Mouse (Mus musculus) right cerebral cortex, postnatal 10 days (tissue): ENCODE results near the gene Kansl2.
A peak's percentile ranks its signal among the peaks of the same experiment; 100 is the strongest.

Experiments used
- DNase-seq, 2 experiments: peaks; one replicate each; pipeline ENCODE4 v3.0.0; 2021; ENCODE audit warnings: low spot score in 2 of 2

Kansl2 gene

DNA sequence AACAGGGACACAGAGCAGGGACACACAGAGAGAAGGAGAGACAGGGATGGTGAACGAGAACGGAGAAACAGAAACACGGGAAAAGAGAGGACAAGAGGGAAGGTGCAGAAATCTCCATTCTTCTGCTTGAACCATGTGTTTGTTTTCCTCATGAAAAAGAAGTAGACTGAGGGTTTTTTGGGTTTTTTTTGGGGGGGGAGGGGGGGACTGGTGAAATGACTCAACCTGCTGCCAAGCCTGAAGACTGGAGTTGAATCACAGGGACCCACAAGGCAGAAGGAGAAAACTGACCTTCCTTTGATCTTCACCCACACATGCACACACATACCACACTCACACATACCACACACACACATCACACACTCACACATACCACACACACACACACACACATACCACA, 30.7 kb downstream of the Kansl2 start:
- no peak for DNase-seq

DNA sequence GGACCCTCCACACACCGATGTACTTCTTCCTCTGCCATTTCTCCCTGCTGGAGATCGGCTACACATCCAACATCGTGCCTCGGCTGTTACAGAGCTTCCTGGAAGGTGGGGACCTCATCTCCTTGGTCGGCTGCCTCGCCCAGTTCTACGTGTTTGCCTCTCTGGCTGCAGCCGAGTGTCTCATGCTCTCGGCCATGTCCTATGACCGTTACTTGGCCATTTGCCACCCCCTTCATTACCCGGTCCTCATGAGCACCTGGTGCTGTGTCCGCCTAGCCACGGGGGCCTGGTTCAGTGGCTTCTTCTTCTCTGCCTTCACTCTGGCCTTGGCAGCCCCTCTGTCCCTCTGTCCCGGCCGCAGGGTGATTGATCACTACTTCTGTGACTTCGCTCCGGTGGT, 36.4 kb downstream of the Kansl2 start:
- no peak for DNase-seq

DNA sequence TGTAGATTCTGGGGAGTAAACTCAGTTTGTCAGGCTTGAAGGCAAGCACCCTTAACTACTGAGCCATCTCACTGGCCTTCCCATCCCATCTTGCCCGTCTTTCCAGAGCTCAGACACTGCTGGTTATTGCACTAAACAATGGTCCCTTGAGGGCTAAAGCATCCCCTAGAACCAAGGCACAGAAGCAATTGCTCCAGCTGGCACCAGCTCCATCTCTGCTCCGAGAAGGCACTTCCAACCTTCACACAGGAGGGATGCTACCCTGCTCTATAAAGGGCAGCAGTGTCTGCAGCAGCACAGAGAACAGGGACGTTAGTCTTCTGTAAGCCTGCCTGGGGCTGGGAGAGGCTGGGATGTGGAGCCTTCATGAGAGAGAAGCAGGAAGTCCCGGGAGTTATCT, 42.0 kb downstream of the Kansl2 start, which contains the start of gene Olfr279:
Olfr279 (plus strand) TSS at position 301 of the 400 bp plus-strand sequence.
- no peak for DNase-seq

DNA sequence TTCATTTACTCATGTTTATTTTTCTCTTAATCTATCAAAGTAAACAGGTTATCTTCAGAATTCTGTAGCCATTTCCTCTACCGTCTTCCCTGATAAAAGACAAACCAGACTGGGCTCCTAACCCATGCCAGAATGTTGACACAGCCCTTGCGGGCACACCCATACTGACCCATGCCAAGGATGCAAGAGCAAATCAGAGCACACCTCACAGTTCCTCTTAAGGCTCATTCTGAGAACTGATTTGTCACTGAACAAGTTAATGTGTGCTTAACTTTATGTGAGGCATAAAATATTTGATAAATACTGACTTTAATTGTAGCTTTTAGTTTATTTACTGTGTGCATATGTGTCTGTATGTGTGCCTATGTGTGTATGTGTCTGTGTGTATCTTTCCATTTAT, 42.7 kb downstream of the Kansl2 start:
- DNase-seq: no peak

DNA sequence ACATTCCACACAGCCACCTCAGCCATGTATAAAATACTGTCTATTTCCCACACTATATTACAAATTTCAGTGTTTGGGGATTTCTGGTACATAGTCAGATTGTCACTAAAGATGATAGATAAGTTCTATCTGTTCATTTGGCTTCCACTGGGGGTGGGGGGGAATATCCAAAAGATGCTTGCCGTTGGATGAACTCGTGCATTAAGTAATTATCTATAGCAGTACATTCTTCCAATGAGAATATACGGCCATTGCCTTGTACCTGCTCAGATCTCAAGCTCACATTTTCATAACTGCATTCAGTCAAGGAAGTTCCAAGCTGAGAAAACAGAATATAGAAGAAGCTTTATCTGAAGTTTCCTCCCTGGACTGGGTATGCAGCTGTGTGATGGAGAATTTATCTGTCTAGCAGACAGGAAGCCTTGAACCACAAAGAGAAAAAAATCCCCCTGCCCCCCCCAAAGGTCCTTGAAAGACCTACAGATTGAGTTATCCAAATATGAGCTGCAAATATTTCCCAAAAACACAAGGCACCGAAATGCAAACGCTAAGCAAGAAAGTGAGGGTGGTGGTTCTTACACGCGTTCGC, 47.5 kb downstream of the Kansl2 start:
- DNase-seq: no peak

DNA sequence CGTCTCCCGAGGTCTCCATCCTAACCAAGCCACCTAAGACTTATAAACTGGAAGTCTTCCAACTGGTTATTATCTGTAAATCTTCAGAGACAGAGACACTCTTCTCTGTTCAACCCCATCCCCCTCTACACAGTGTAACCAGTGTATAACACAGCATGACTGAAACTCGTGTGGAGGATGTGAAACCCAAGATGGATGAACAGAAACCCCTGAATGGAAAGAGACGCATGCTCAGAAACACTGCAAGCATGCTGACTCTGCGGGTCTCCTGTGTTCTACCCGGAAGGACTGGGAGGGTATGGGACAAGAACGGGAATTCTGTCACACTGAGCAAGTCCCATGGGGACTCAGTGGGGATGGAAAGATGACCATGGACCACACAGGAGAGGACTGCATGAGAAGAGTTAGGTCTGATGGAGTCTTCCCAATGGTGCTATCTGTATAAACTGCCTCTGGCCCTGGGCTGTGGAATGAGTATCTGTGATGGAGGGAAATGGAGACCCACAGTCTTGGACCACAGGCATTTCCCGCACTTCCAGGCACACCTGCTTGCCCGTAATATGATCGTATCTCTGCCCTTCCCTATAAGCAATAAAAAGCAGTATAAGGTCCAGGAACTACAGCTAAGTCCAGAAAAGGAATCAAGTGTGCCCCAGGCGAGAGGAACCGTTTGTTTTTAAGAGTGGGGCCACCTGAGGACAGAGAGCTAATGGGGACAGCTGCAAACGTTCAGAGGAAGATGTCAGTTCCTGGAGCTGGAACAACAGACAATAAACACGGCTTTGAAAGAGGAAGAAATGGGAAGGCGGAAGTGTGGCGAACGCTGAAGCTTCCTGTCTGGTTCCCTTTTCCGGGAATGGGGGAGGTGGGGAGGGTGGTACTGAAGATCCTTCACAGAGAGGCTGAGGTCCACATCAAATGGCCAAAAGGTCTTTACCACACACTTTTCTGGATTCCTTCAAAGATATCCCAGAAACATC, 49.9 kb downstream of the Kansl2 start:
- DNase-seq: peak; percentile 39 to 43

DNA sequence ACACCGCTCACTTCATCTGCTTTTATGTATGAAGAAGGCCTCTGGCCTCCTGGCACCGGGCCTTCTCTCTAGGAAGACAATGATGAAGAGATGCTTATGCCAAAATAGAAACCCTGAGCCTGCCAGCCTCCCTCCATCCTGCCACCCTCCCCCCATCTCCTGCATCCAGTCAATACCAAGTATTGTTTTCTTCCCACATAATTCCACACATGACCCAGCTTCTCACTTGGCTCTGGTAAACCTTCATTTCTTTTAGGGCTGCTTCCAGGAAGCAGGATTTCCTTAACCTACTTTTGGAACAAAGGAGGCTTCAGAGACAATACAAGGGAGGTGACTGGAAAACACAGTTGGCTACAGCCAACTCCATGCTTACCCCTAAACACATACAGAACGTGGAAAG, 51.4 kb downstream of the Kansl2 start, which contains the start of gene Lalba:
Lalba (minus strand) TSS at position 21 of the 400 bp plus-strand sequence.
- DNase-seq: no peak

DNA sequence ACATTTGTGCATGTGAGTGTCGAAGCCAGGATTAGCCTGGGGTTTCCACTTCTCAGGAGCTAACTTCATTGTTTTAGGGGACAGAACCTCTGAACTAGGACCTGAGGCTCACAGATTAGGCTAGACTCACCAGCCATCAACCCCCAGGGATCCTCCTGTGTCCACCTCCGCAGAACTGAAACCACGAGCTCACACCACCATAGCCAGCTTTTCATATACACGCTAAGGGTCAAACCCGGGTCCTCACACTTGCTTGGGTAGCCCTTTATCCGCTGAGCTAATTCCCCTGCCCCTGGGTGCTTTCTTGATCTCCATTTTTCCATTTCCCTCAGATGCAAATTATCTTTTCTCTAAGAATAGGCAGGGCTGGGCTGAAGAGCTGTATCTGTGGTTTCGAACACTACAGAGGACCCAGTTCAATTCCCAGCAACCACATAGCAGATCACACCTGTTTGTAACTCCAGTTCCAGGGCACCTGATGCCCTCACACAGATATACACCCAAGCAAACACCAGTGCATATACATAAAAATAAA, 54.4 kb downstream of the Kansl2 start:
- no peak for DNase-seq

DNA sequence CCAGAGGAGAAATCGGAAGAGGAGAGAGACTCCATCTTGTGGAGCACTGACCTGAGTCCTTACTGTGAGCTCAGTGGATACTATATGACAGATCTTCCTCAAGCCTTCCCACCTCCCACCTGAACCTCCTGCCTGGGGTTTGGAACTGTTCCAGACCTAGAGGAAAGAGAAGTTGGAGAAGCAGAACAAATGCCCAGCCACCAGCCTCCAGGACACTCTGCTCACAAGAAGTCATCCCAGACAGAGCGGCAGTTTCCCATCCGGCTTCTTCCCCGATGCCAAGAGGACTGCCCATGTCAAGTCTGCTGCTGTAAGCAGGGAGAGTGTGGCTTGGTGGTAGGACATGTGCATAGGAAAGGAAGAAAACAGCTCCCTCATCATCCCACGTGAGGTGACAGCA, 57.8 kb downstream of the Kansl2 start:
- DNase-seq: no peak

DNA sequence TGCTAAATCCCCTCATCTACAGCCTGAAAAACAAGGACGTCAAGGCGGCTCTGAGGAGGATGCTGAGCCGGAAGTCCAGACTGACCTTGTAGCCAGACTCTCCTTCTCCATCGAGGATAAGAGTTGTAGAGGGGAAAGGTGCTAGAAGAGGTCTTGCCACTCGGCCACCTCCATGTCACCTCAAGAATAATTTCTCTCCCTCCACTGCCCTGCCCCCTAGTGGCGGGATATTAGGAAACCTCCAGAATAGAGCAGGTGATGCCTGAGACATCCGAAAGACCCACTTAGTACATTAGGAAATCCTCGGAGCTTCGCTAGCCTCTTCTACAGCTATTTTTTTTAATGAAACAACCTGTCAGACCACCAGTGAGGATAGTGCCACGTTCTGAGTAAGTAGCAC, 58.7 kb downstream of the Kansl2 start:
- peak in 1 of 2 experiments; percentile 47 for DNase-seq

DNA sequence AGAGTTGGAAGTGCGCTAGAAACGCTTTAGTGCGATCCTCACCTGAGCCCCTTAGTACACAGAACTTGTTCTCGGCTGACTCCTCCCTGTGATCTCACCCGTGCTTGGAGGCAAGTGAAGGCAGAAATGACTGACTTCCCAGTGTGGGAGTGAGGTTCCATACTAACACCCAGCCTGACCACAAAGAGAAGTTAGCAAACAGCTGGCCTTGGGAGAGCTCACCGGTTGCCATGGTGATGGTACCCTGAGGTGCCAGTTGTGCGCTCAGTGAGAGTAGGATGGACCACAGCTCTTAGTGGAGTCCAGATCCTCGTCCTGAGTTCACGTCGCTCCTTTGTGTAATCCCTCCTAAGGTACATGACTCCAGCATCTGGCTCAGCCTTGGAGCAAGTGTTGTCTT, 59.1 kb downstream of the Kansl2 start:
- DNase-seq: no peak

DNA sequence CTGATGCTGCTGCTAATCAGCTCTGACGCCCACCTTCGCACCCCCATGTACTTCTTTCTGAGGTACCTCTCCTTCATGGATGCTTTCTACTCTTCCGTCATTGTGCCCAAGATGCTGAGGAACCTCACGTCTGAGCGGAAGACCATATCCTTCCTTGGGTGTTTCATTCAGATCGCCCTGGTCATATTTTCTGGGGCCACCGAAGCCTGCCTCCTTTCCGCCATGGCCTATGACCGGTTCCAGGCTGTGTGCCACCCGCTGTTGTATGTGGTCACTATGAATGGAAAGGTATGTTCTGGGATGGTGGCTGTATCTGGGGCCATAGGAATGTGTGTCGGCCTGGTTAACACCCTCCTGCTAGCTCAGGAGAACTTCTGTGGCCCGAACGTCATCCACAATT, 62.5 kb downstream of the Kansl2 start:
- DNase-seq: no peak

DNA sequence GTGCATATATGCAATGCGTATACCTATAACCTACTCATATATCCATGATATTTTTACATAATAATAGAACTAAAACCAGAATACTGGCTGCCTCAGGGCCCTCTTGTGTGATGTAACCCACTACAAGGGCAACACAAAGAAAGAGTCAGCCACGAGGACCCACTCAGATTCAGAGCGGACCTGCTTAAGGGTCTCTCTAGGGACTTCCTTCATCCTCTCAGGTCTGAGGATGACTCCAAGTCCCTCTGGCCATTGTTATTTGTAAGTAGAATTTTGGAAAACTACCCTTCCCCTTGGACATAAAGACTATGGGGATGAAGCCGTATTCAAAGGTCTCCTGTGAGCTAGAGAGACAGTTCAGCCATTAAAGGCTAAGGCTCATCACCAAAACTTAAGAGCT, 64.5 kb downstream of the Kansl2 start, which contains the start of gene OR5BS1P:
OR5BS1P (plus strand) TSS at position 301 of the 400 bp plus-strand sequence.
- no peak for DNase-seq
